Mouse (Mus musculus): ENCODE results near the gene Zyx.

Zyx gene

GRCm38 (mm10) chr6:42399938-42400337, 50.5 kb downstream of the Zyx start, which contains the start of gene Tas2r143:
Tas2r143 (plus strand) TSS chr6:42400238.
- DNase-seq: no peak

- no peak for DNase-seq
Measured at GRCm38 (mm10) chr6:42405134-42405533, 55.7 kb downstream of the Zyx start, which contains the start of gene Tas2r135. Tas2r135 (plus strand) TSS chr6:42405434.
